Mouse (Mus musculus) hindbrain, embryonic 14.5 days (tissue): Measurements from ENCODE around the gene Dpp6. TPM values are rescaled to one million over a fixed set of nuclear protein-coding genes. Genes with fewer than 3 reads are reported as not detected.

ENCODE experiments used
- ATAC-seq: fragments of 200-750 bp; cut with Nextera tagmentation; 2 replicates; pipeline ENCODE4 v1.8.0; 2017; ENCODE audit warnings: moderate number of reproducible peaks, mild to moderate bottlenecking, moderate TSS enrichment, moderate library complexity; ENCODE audit not compliant: low FRiP score
- DNase-seq: peaks from one replicate; pipeline ENCODE4 v3.0.0-alpha.2; 2015; ENCODE audit warnings: low spot score
- H3K27ac ChIP-seq: fragments of 300-500 bp; sonication (generic); 2 replicates; pipeline ENCODE4 v1.5.1; 2014; ENCODE audit warnings: mild to moderate bottlenecking, moderate library complexity
- H3K27me3 ChIP-seq: fragments of 300-500 bp; sonication (generic); 2 replicates; pipeline ENCODE4 v1.6.1; 2014; ENCODE audit warnings: mild to moderate bottlenecking, low read length, mixed read lengths; ENCODE audit not compliant: control insufficient read depth, insufficient read depth
- H3K36me3 ChIP-seq: fragments of 300-500 bp; sonication (generic); replicated peaks from 2 replicates; pipeline ENCODE4 v1.6.1; 2014; ENCODE audit not compliant: control insufficient read depth, insufficient read depth
- H3K4me1 ChIP-seq: fragments of 300-500 bp; sonication (generic); replicated peaks from 2 replicates; pipeline ENCODE4 v1.6.1; 2014; ENCODE audit warnings: antibody characterized with exemption, low read length, mixed read lengths; ENCODE audit not compliant: control insufficient read depth, insufficient read depth
- H3K4me2 ChIP-seq: fragments of 300-500 bp; sonication (generic); replicated peaks from 2 replicates; pipeline ENCODE4 v1.6.1; 2014; ENCODE audit warnings: mild to moderate bottlenecking, moderate library complexity
- H3K4me3 ChIP-seq: fragments of 300-500 bp; sonication (generic); replicated peaks from 2 replicates; pipeline ENCODE4 v1.5.1; 2014; ENCODE audit warnings: mild to moderate bottlenecking, low read length
- H3K9ac ChIP-seq: fragments of 300-500 bp; sonication (generic); 2 replicates; pipeline ENCODE4 v1.6.1; 2014
- H3K9me3 ChIP-seq: fragments of 300-500 bp; sonication (generic); 2 replicates; pipeline ENCODE4 v1.6.1; 2016; ENCODE audit warnings: low read length; ENCODE audit not compliant: control insufficient read depth
- WGBS: fragments of 180-500 bp; shearing (Covaris S2); extraction: QIAGEN DNeasy Blood & Tissue Kit; methylation state at CpG from one replicate; pipeline ENCODE4 v1.1.7; 2014; 5-methylcytosine and 5-hydroxymethylcytosine counted together
- polyA plus RNA-seq: library from polyadenylated mRNA; unstranded; fragments of >200 nt; fragmentation: Nextera tagmentation; extraction: Ambion mirVana; gene quantifications from 2 replicates; pipeline ENCODE4 v1.2.1, GENCODE M21; 2014

The Dpp6 gene
- polyA plus RNA-seq, 1 experiment from 2014 or later, result 86.7 TPM

DNA sequence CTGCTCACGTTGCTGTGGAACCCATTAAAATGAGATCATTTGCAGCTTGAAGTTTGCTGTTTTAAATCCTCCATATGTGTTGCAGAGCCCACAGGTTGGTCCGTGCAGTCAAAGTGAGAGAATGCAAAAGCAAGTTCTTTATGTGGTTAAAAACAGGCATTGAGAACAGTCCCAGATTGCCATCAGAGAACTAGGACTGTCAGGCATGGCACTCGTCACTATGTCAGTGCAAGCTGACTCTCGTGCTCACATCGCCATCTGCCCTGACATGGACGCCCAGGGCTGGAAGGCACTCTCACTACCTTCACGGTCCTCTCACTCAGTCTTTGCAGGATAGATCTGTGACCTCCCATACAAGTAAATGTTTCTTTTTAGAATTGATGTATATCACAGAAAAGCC is 600.4 kb downstream of the Dpp6 start:
- H3K4me1 ChIP-seq, result no peaks in the 10 kb centered on the region
- no peaks in the 10 kb centered on the region for H3K9me3 ChIP-seq
- H3K4me2 ChIP-seq, result no peak overlapping the region
- no peaks in the 10 kb centered on the region for H3K27me3 ChIP-seq
- no peak overlapping the region for H3K9ac ChIP-seq
- no peaks in the 10 kb centered on the region for H3K36me3 ChIP-seq
- H3K4me3 ChIP-seq, result no peak overlapping the region
- WGBS, result 78% methylated on average over 7 of the region's 7 CpGs
- H3K27ac ChIP-seq, result no peak overlapping the region
- ATAC-seq (no peak), DNase-seq (no peak)

DNA sequence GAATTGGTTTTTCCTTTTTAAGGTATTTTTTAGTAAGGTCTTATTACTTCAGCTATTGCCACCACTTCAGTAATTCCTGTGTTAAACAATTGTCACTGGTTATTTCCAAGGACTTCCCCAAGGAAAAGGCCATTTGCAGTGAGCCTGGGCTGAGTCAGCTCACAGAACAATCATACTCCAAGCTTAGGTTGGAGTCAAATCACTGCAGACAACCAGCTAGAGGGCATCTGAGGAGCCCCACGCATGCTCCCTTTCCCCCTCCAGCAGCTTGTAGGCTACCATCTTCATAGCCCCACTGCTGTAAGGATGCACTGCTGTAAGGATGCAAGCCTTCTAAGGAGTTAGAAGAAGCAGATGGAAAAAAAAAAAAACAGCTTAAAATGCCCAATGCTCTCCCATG is 601.9 kb downstream of the Dpp6 start:
- DNase-seq (no peak), ATAC-seq (no peak)
- H3K4me3 ChIP-seq, result no peak overlapping the region
- no peaks in the 10 kb centered on the region for H3K4me1 ChIP-seq
- H3K9ac ChIP-seq, result no peak overlapping the region
- WGBS, result 89% methylated on average over 1 of the region's 1 CpGs
- H3K9me3 ChIP-seq, result no peaks in the 10 kb centered on the region
- H3K4me2 ChIP-seq, result no peak overlapping the region
- H3K27me3 ChIP-seq, result no peaks in the 10 kb centered on the region
- no peak overlapping the region for H3K27ac ChIP-seq
- no peaks in the 10 kb centered on the region for H3K36me3 ChIP-seq

DNA sequence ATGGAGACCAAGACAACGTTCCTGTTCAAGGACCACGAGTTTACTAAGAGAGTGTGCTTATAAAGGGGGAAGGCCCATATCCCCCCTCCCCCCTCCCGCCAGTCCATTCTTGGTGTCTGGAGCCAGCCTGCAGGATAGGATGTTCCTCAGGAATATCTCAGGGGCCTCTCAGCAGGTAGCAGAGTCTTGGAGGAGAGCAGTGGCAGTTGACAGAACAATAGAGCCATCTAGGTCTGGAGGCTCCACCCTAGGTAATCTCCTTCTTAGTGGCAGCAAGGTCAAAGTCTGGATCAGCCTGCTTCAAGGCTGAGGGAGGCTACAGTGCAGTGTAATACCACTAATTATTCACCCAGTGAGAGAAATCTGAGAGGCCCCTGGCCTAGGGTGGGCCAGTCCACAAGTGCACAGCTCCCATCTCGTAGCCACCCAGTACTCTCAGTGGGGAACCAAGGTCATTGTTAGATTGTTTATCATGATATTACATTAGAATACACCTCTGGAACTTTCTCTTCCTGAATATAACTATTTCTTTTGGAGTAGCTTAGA is 604.2 kb downstream of the Dpp6 start:
- H3K4me3 ChIP-seq, result no peak overlapping the region
- DNase-seq (no peak), ATAC-seq (no peak)
- H3K27ac ChIP-seq, result no peak overlapping the region
- no peaks in the 10 kb centered on the region for H3K9me3 ChIP-seq
- H3K9ac ChIP-seq, result no peak overlapping the region
- H3K4me2 ChIP-seq, result no peak overlapping the region
- no peaks in the 10 kb centered on the region for H3K27me3 ChIP-seq
- WGBS, result 69% methylated on average over 4 of the region's 4 CpGs
- no peaks in the 10 kb centered on the region for H3K36me3 ChIP-seq
- no peaks in the 10 kb centered on the region for H3K4me1 ChIP-seq

DNA sequence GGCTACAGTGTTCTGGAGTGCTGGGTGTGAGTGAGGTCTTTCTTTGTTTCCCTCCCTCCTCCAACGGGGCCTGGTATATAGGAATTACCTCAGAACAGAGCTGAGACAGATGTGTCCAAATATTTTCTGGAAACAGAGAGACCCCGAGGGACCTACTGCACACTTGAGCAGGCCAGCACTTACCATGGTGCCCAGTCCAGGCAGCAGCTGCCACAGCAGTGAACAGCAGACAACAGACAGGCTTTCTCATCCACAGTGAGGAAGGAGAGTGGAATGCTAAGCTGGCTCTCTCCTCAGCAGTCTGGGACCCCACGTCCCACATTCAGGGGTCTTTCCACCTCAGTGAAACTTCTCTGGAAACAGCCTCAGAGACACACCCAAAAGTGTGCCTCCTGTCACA is 606.8 kb downstream of the Dpp6 start:
- Histone ChIP-seq H3K36me3 (no peaks in the 10 kb centered on the region), H3K9me3 (no peaks in the 10 kb centered on the region), H3K9ac (no peak overlapping the region), H3K27me3 (no peaks in the 10 kb centered on the region), H3K4me1 (no peaks in the 10 kb centered on the region), H3K4me3 (no peak overlapping the region), H3K4me2 (no peak overlapping the region), H3K27ac (no peak overlapping the region)
- DNase-seq, result no peak
- peak; percentile 40; the same call in 1 of the 2 replicates for ATAC-seq
- 54% methylated on average over 3 of the region's 3 CpGs for WGBS

DNA sequence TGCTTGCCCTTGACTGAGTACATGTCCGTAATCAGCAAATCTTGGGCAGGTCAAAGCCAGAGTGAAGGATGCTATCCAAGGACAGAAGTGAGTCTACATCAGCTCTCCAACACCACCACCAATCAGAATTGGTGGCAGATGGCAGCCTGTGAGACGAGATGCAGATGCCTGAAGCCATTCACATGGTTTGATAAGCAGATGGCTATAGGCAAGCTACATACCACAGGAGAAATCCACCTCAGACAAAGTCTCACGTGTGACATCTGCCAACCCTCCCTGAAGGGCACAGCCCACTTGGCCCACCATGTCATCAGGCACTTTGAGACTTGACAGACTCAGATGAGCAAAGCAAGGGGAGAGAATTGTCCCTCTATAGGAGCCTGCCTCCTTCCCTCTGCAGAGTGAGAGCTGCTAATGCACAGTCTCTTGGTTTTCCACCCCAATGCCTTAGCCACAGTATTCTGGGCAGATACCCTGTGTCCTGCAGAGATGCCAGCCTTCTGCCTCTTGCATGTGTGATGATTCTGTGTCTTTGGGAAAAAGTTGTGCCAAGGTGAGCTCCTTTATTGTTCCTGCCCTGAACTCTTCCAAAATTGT is 607.6 kb downstream of the Dpp6 start:
- Histone ChIP-seq H3K4me1 (no peaks in the 10 kb centered on the region), H3K9me3 (no peaks in the 10 kb centered on the region), H3K27ac (no peak overlapping the region), H3K4me2 (no peak overlapping the region), H3K4me3 (no peak overlapping the region), H3K9ac (no peak overlapping the region), H3K27me3 (no peaks in the 10 kb centered on the region), H3K36me3 (no peaks in the 10 kb centered on the region)
- DNase-seq, result no peak
- WGBS, result 71% methylated on average over 3 of the region's 3 CpGs
- no peak; the same call in 1 of the 2 replicates for ATAC-seq

DNA sequence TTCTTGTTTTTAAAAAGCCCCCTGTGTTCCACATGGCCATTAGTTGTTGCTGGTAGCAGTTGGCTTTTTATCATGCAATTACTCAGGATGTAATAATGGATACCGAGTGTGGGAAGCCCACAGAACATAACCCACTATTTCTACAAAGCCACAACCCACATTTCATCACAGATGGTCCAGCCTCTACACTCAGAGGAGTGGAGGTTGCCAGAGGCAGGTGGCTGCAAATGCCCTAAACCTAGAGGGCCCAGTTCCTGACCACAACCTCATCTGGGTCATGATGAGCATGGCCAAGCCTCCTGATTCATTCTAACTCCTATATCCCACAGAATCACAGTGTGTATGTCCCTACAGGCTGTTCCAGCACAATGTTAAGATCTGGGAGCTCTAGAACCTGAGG is 609.2 kb downstream of the Dpp6 start:
- H3K36me3 ChIP-seq, result no peaks in the 10 kb centered on the region
- H3K27ac ChIP-seq, result no peak overlapping the region
- DNase-seq, result no peak
- no peak overlapping the region for H3K4me2 ChIP-seq
- 74% methylated on average over 1 of the region's 1 CpGs for WGBS
- no peak overlapping the region for H3K4me3 ChIP-seq
- no peak overlapping the region for H3K9ac ChIP-seq
- no peaks in the 10 kb centered on the region for H3K4me1 ChIP-seq
- no peaks in the 10 kb centered on the region for H3K27me3 ChIP-seq
- H3K9me3 ChIP-seq, result no peaks in the 10 kb centered on the region
- ATAC-seq, result no peak

DNA sequence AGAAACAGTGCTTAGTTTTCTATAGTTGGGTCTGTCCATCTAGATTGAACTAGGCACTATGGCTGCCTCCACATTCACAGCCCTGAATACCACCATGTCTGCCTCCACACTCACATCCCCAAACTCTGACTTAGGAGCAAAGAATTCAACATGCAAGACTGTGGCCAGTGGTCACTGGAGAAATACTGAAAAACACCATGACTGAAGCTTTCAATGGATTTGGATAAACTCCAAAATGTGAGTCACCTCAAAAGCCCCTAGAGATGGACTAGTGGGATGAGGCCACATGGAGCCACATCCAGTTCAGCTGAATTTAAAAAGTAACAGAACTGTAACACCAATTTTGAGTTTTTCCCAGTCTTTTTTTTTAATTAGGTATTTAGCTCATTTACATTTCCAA is 616.6 kb downstream of the Dpp6 start:
- Histone ChIP-seq H3K27me3 (no peaks in the 10 kb centered on the region), H3K36me3 (no peaks in the 10 kb centered on the region), H3K27ac (no peak overlapping the region), H3K9ac (no peak overlapping the region), H3K9me3 (no peaks in the 10 kb centered on the region), H3K4me1 (no peaks in the 10 kb centered on the region), H3K4me3 (no peak overlapping the region), H3K4me2 (no peak overlapping the region)
- ATAC-seq (no peak), DNase-seq (no peak)

DNA sequence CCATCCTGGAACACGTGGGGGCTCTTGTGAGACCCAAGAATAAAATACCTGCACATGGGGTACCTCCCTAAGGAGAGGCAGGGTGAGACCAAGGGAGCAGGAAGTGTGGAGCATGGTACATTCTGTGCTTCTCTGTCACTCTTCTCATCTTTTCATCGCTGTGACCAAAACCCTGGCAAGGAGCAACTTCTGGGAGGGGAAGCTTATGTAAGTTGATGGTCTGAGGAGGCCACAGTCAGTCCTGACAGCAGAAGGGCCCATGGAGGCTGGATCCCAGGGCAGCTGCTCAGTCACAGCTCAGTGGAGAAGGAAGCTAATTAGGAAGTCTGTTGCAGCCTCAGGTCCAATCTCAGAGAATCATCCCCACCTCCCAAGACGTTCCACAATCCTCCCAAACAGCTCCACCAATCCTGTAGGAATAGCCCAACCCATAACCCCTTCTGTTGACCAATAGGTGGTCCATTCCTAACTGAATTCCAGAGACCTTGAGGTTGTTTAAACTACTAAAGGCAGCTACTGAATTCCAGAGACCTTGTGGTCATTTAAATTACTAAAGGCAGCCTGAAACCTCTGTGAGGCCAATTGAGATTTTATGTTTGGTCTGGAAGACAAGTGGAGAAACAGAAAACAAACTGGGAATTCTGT is 636.3 kb downstream of the Dpp6 start:
- no peak overlapping the region for H3K4me3 ChIP-seq
- DNase-seq (no peak), ATAC-seq (no peak)
- no peaks in the 10 kb centered on the region for H3K36me3 ChIP-seq
- H3K27me3 ChIP-seq, result no peaks in the 10 kb centered on the region
- no peak overlapping the region for H3K9ac ChIP-seq
- no peak overlapping the region for H3K4me2 ChIP-seq
- 43% methylated on average over 3 of the region's 3 CpGs for WGBS
- H3K9me3 ChIP-seq, result no peaks in the 10 kb centered on the region
- H3K4me1 ChIP-seq, result no peaks in the 10 kb centered on the region
- no peak overlapping the region for H3K27ac ChIP-seq

DNA sequence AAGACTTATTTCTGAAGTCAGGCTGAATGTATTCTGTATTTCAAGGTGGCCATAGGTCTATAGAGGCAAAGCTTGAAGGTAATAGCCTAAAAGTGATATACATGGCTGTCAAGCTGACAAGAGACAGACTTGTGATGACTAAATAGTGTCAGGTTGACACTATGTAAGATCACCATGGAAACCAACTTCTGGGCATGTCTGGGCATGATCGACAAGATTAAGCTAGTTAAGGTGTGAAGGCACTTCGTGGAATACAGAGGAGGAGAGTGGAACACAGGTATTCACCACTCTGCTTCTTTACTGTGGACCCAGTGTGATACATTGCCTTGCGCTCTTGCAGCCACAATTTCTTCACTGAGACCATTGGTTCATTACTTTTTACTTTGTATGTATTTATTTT is 637.4 kb downstream of the Dpp6 start:
- H3K4me1 ChIP-seq, result no peaks in the 10 kb centered on the region
- H3K4me2 ChIP-seq, result no peak overlapping the region
- no peaks in the 10 kb centered on the region for H3K9me3 ChIP-seq
- H3K27me3 ChIP-seq, result no peaks in the 10 kb centered on the region
- WGBS, result 90% methylated on average over 3 of the region's 3 CpGs
- DNase-seq (no peak), ATAC-seq (no peak)
- H3K36me3 ChIP-seq, result no peaks in the 10 kb centered on the region
- H3K9ac ChIP-seq, result no peak overlapping the region
- no peak overlapping the region for H3K4me3 ChIP-seq
- H3K27ac ChIP-seq, result no peak overlapping the region
